Mouse (Mus musculus) CH12.LX (cell line): ENCODE measurements around the gene Zmat3. TPM values are rescaled to one million over a fixed set of nuclear protein-coding genes. Genes with fewer than 3 reads are reported as not detected.

Experiments used
- DNase-seq: peaks from one replicate; pipeline ENCODE4 v3.0.0-alpha.2; 2013; ENCODE audit errors: extremely low read depth
- H3K27ac ChIP-seq: 2 replicates; pipeline ENCODE4 v1.5.1; 2012; ENCODE audit warnings: low read depth, mild to moderate bottlenecking, control low read depth, moderate library complexity; ENCODE audit not compliant: insufficient read depth
- H3K27me3 ChIP-seq: replicated peaks from 2 replicates; pipeline ENCODE3; 2012; ENCODE audit warnings: inconsistent platforms
- H3K36me3 ChIP-seq, 2 experiments: replicated peaks in 1 of 2; 2 replicates each; pipeline versions ENCODE3 to v1.6.1; 2012; ENCODE audit warnings: inconsistent platforms in 1 of 2, low read length in 1 of 2, mild to moderate bottlenecking in 1 of 2, mixed read lengths in 1 of 2, moderate library complexity in 1 of 2; ENCODE audit not compliant: control insufficient read depth in 1 of 2, insufficient read depth in 1 of 2
- H3K4me1 ChIP-seq, 2 experiments: 2 replicates each; pipeline ENCODE4 v1.6.1; 2012; ENCODE audit warnings: inconsistent platforms in 1 of 2, moderate library complexity in 1 of 2; ENCODE audit not compliant: insufficient read depth in 2 of 2, control insufficient read depth in 1 of 2
- H3K4me2 ChIP-seq: 2 replicates; pipeline ENCODE4 v1.6.1; 2012; ENCODE audit warnings: low read depth, mild to moderate bottlenecking, control low read depth; ENCODE audit not compliant: poor library complexity, insufficient read depth, severe bottlenecking
- H3K4me3 ChIP-seq, 3 experiments: fragments of 150-350 bp in 1 of 3; sonication (generic) in 1 of 3; replicated peaks in 1 of 3; 2 replicates each; pipeline versions ENCODE3 to v1.5.1; 2011 to 2012; ENCODE audit warnings: low read depth in 2 of 3, low read length in 2 of 3, mild to moderate bottlenecking in 2 of 3, moderate library complexity in 2 of 3, control low read depth in 1 of 3, improper control_type of control experiment in 1 of 3, inconsistent platforms in 1 of 3, mixed read lengths in 1 of 3; ENCODE audit not compliant: poor library complexity in 1 of 3
- H3K79me2 ChIP-seq: replicated peaks from 2 replicates; pipeline ENCODE4 v1.6.1; 2012; ENCODE audit warnings: mild to moderate bottlenecking, moderate library complexity; ENCODE audit not compliant: control insufficient read depth, poor library complexity, insufficient read depth, severe bottlenecking; ENCODE audit errors: extremely low read depth
- H3K9ac ChIP-seq: 2 replicates; pipeline ENCODE4 v1.6.1; 2012; ENCODE audit warnings: low read depth, mild to moderate bottlenecking, control low read depth, moderate library complexity; ENCODE audit not compliant: insufficient read depth
- H3K9me3 ChIP-seq: replicated peaks from 2 replicates; pipeline ENCODE3; 2012; ENCODE audit warnings: low read length, inconsistent platforms, mixed read lengths
- CTCF ChIP-seq, 2 experiments: IDR thresholded peaks in 1 of 2; conservative IDR thresholded peaks in 1 of 2; 2 replicates each; pipeline ENCODE4 v1.5.1; 2011 to 2012; ENCODE audit warnings: low read depth in 2 of 2, low read length in 2 of 2, improper control_type of control experiment in 1 of 2, inconsistent platforms in 1 of 2, mild to moderate bottlenecking in 1 of 2, moderate library complexity in 1 of 2
- E2F4 ChIP-seq: IDR thresholded peaks from 2 replicates; pipeline ENCODE4 v1.6.1; 2011; ENCODE audit warnings: low read depth, low read length, improper control_type of control experiment; ENCODE audit not compliant: insufficient replicate concordance
- GABPA ChIP-seq: IDR thresholded peaks from 2 replicates; pipeline ENCODE4 v1.6.1; 2012; ENCODE audit warnings: low read depth, low read length, improper control_type of control experiment, inconsistent platforms; ENCODE audit not compliant: insufficient replicate concordance
- HCFC1 ChIP-seq: IDR thresholded peaks from 2 replicates; pipeline ENCODE4 v1.6.1; 2012; ENCODE audit warnings: low read depth, mild to moderate bottlenecking, inconsistent platforms, low read length, improper control_type of control experiment
- JUN ChIP-seq: IDR thresholded peaks from 2 replicates; pipeline ENCODE4 v1.6.1; 2011; ENCODE audit warnings: low read depth, mild to moderate bottlenecking, low read length, improper control_type of control experiment, moderate library complexity; ENCODE audit not compliant: insufficient read depth
- JUND ChIP-seq: conservative IDR thresholded peaks from 2 replicates; pipeline ENCODE4 v1.6.1; 2011; ENCODE audit warnings: low read depth, low read length, improper control_type of control experiment
- MAFK ChIP-seq: IDR thresholded peaks from 2 replicates; pipeline ENCODE4 v1.6.1; 2011; ENCODE audit warnings: low read length, improper control_type of control experiment; ENCODE audit not compliant: insufficient replicate concordance
- MAX ChIP-seq: IDR thresholded peaks from 2 replicates; pipeline ENCODE4 v1.6.1; 2011; ENCODE audit warnings: low read length, improper control_type of control experiment
- MXI1 ChIP-seq: IDR thresholded peaks from 2 replicates; pipeline ENCODE4 v1.6.1; 2011; ENCODE audit warnings: mild to moderate bottlenecking, low read depth, low read length, improper control_type of control experiment
- PAX5 ChIP-seq: IDR thresholded peaks from 2 replicates; pipeline ENCODE4 v1.6.1; 2012; ENCODE audit warnings: low read length, inconsistent platforms, mixed read lengths
- POLR2A ChIP-seq: IDR thresholded peaks from 2 replicates; pipeline ENCODE4 v1.6.1; 2011; ENCODE audit warnings: low read depth, mild to moderate bottlenecking, improper control_type of control experiment, low read length
- RAD21 ChIP-seq: IDR thresholded peaks from 2 replicates; pipeline ENCODE4 v1.6.1; 2011; ENCODE audit warnings: low read depth, mild to moderate bottlenecking, low read length, improper control_type of control experiment, moderate library complexity
- RCOR1 ChIP-seq: conservative IDR thresholded peaks from 2 replicates; pipeline ENCODE4 v1.6.1; 2012; ENCODE audit warnings: low read depth, mild to moderate bottlenecking, inconsistent platforms, low read length, improper control_type of control experiment
- SMC3 ChIP-seq: IDR thresholded peaks from 2 replicates; pipeline ENCODE4 v1.6.1; 2011; ENCODE audit warnings: low read depth, low read length, improper control_type of control experiment
- TBP ChIP-seq: conservative IDR thresholded peaks from 2 replicates; pipeline ENCODE4 v1.6.1; 2011; ENCODE audit warnings: low read depth, low read length, improper control_type of control experiment
- TCF12 ChIP-seq: IDR thresholded peaks from 2 replicates; pipeline ENCODE4 v1.6.1; 2014; ENCODE audit warnings: low read depth, mild to moderate bottlenecking, inconsistent platforms, low read length, improper control_type of control experiment
- UBTF ChIP-seq: IDR thresholded peaks from 2 replicates; pipeline ENCODE4 v1.6.1; 2012; ENCODE audit warnings: low read depth, mild to moderate bottlenecking, inconsistent platforms, low read length, improper control_type of control experiment, moderate library complexity
- USF1 ChIP-seq: IDR thresholded peaks from 2 replicates; pipeline ENCODE4 v1.6.1; 2014; ENCODE audit warnings: low read depth, mild to moderate bottlenecking, inconsistent platforms, low read length, improper control_type of control experiment
- USF2 ChIP-seq: conservative IDR thresholded peaks from 2 replicates; pipeline ENCODE4 v1.6.1; 2011; ENCODE audit warnings: low read depth, low read length, improper control_type of control experiment
- dilution Hi-C: fragments of 300-500 bp; cut with MboI; formaldehyde crosslinking; loops from 2 replicates; pipeline ENCODE4 v1.14.3; 2020; ENCODE audit warnings: low sequenced_read_pairs; ENCODE audit not compliant: extremely low pct_unique_long_range_greater_than_20kb, extremely low pct_ligation_motif_present
- in situ Hi-C: fragments of 300-500 bp; cut with MboI; formaldehyde crosslinking; loops from 3 replicates; pipeline ENCODE4 v1.14.3; 2019; ENCODE audit warnings: low sequenced_read_pairs, low pct_ligation_motif_present, low pct_unique_long_range_greater_than_20kb, mixed read lengths
- polyA plus RNA-seq: library from polyadenylated mRNA; unstranded; fragments of >175 nt; gene quantifications from 2 replicates; pipeline ENCODE4 v1.2.1, GENCODE M21; 2012; ENCODE audit warnings: low read depth; ENCODE audit not compliant: insufficient read length
- total RNA-seq, 2 experiments: library from RNA; depleted of rRNA; stranded (reverse); fragments of 300-350 nt in 1 of 2; fragments of >200 nt in 1 of 2; gene quantifications; 2 replicates each; pipeline ENCODE4 v1.2.3; 2012 to 2014

Zmat3 gene
- total and polyA plus RNA-seq, 3 experiments: 13.4 to 21.6 (median 17.2) TPM

DNA sequence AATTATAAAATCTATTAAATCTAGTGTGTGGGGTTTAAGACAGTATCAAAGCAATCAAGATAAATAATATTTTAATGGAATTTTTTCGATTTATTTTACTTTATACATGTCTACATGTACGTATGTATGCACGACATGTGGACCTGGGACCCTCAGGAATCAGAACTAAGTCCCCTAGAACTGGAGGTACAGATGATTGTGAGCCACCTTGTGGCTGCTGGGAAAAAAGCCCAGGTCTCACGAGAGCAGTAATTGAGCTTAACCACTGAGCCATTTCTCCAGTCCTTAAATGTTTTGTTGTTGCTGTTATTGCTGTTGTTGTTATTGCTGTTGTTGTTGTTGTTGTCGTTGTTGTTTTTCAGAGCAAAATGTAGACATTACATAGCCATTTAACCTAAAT is 21.0 kb downstream of the Zmat3 start:
- H3K36me3 ChIP-seq: peaks cover 66 to 97% of the 10 kb centered on the region in 2 experiments
- peaks cover 45% of the 10 kb centered on the region for H3K79me2 ChIP-seq
- no peak overlapping the region for H3K9ac ChIP-seq
- no peak overlapping the region for H3K27ac ChIP-seq
- TF ChIP-seq USF2 (no peak), MAFK (no peak), UBTF (no peak), CTCF (conservative IDR thresholded peaks at IDR 0.05 in 1 of 2, IDR thresholded peaks at IDR 0.05 in 1 of 2; ENCODE audit: low read depth in 2 of 2, low read length in 2 of 2) (peak in 1 of 2 experiments; percentile 34; a peak in 2 of 4 replicates), SMC3 (peak; percentile 7; the same call in 1 of the 2 replicates), JUND (no peak)
- TF ChIP-seq, all 38 proteins: peak for 2
- Histone ChIP-seq H3K27me3 (no peaks in the 10 kb centered on the region), H3K4me3 (no peak overlapping the region), H3K4me1 (peaks cover 0 to 5% of the 10 kb centered on the region in 2 experiments; a peak in 1 of 4 replicates), H3K9me3 (no peaks in the 10 kb centered on the region), H3K4me2 (no peak overlapping the region)
- in situ Hi-C loops: loop anchor here (25.0 kb wide), 1 partner anchor 342 kb away; no protein-coding TSS in a partner anchor
- DNase-seq: no peak
- dilution Hi-C loops: no loop called here

DNA sequence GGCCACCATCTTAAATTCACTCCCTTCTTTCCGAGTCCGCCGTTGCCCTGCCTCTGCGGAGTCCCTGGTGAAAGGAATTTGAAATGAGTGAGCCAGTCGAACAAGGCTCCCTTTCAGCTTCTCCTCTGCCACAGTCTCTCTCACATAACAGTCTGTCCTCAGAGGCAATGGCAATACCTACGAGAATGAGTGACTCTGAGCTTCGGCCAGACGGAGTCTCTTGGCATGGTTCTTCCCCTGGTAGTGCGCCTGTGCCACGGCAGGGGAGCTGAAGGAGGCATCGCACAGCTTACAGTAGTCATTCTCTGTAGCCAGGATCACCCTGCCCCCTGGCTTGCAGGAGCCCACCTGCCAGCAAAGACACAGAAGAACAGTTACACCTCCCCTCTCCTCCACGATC is 22.4 kb downstream of the Zmat3 start:
- DNase-seq: no peak
- H3K4me1 ChIP-seq: no peaks in the 10 kb centered on the region
- dilution Hi-C loops: no loop called here
- peaks cover 34% of the 10 kb centered on the region for H3K79me2 ChIP-seq
- H3K4me3 ChIP-seq: no peak overlapping the region
- H3K27me3 ChIP-seq: no peaks in the 10 kb centered on the region
- TF ChIP-seq TBP: no peak
- TF ChIP-seq PAX5: no peak
- TF ChIP-seq GABPA: no peak
- no peak for TF ChIP-seq E2F4
- no peak for TF ChIP-seq RCOR1
- no peak for TF ChIP-seq USF1
- no peak for TF ChIP-seq UBTF
- TF ChIP-seq CTCF (conservative IDR thresholded peaks at IDR 0.05 in 1 of 2, IDR thresholded peaks at IDR 0.05 in 1 of 2; ENCODE audit: low read depth in 2 of 2, low read length in 2 of 2): no peak
- TF ChIP-seq POLR2A: no peak
- TF ChIP-seq MAX: no peak
- no peak for TF ChIP-seq USF2
- TF ChIP-seq HCFC1: no peak
- TF ChIP-seq MXI1: no peak
- no peak for TF ChIP-seq JUND
- TF ChIP-seq JUN: no peak
- no peak for TF ChIP-seq RAD21
- TF ChIP-seq TCF12: no peak
- in situ Hi-C loops: loop anchor here (25.0 kb wide), 1 partner anchor 344 kb away; no protein-coding TSS in a partner anchor
- no peak overlapping the region for H3K9ac ChIP-seq
- no peak overlapping the region for H3K4me2 ChIP-seq
- no peaks in the 10 kb centered on the region for H3K9me3 ChIP-seq
- peaks cover 73 to 94% of the 10 kb centered on the region in 2 experiments for H3K36me3 ChIP-seq
- no peak overlapping the region for H3K27ac ChIP-seq
